Mouse (Mus musculus): ENCODE results near the gene Vps18.

GRCm38 (mm10) chr2:119270286-119270642, 18.3 kb upstream of the Vps18 start:
- TF ChIP-seq ZC3H11A (IDR thresholded peaks at IDR 0.05; ENCODE audit: borderline replicate concordance, low read depth, low read length) (no peak), CHD2 (IDR thresholded peaks at IDR 0.05; ENCODE audit: low read depth, low read length) (no peak), ZNF384 (IDR thresholded peaks at IDR 0.05; ENCODE audit: low read depth, low read length) (no peak), MAFK (IDR thresholded peaks at IDR 0.05; ENCODE audit: insufficient read depth, low read depth, low read length) (no peak)
